Mouse (Mus musculus): Measurements from ENCODE around the gene Rwdd2b. TPM values are rescaled to one million over a fixed set of nuclear protein-coding genes. Genes with fewer than 3 reads are reported as not detected.

Rwdd2b gene
- total and polyA plus RNA-seq, 2 experiments from 2014 or later, result 4.0 to 9.1 TPM

GRCm38 (mm10) chr16:87455180-87455611, 14.8 kb upstream of the Rwdd2b start:
- ATAC-seq (ENCODE audit: insufficient read depth, low read depth) (peak; percentile 66), DNase-seq (ENCODE audit: low spot score) (peak; percentile 42)
- no peaks in the 10 kb centered on the region for H3K27me3 ChIP-seq (ENCODE audit: control insufficient read depth, insufficient read depth, low read length)
- peak overlapping the region; percentile 86 for H3K9ac ChIP-seq (replicated peaks; ENCODE audit: low read depth, low read length)
- WGBS, result under 1% methylated on average over 38 of the region's 38 CpGs
- H3K4me1 ChIP-seq (ENCODE audit: control insufficient read depth, insufficient read depth), result peaks cover 16% of the 10 kb centered on the region
- peak overlapping the region; percentile 87 for H3K27ac ChIP-seq (ENCODE audit: low read depth)
- H3K9me3 ChIP-seq (replicated peaks; ENCODE audit: control insufficient read depth, low read length), result no peaks in the 10 kb centered on the region
- no peak for TF ChIP-seq EP300 (IDR thresholded peaks at IDR 0.05; ENCODE audit: low read depth)
- TF ChIP-seq CTCF (IDR thresholded peaks at IDR 0.05; ENCODE audit: low read depth), result no peak
- H3K36me3 ChIP-seq (replicated peaks; ENCODE audit: control insufficient read depth, insufficient read depth, low read length), result peaks cover 8% of the 10 kb centered on the region; the same call in 1 of the 2 replicates
- H3K4me2 ChIP-seq (ENCODE audit: low read depth, low read length), result peak overlapping the region; percentile 90
- H3K4me3 ChIP-seq (ENCODE audit: low read depth, low read length), result peak overlapping the region; percentile 86

- DNase-seq (ENCODE audit: low spot score) (peak; percentile 92), ATAC-seq (ENCODE audit: insufficient read depth, low read depth) (peak; percentile 97)
- 11% methylated on average over 41 of the region's 45 CpGs for WGBS
- Histone ChIP-seq H3K4me1 (ENCODE audit: control insufficient read depth, insufficient read depth) (peaks cover 16% of the 10 kb centered on the region), H3K27ac (ENCODE audit: low read depth) (peak within 1 kb of the TSS; percentile 87), H3K9me3 (replicated peaks; ENCODE audit: control insufficient read depth, low read length) (no peaks in the 10 kb centered on the region), H3K36me3 (replicated peaks; ENCODE audit: control insufficient read depth, insufficient read depth, low read length) (peaks cover 4% of the 10 kb centered on the region; the same call in 1 of the 2 replicates), H3K27me3 (ENCODE audit: control insufficient read depth, insufficient read depth, low read length) (no peaks in the 10 kb centered on the region), H3K4me2 (ENCODE audit: low read depth, low read length) (peak within 1 kb of the TSS; percentile 90), H3K4me3 (ENCODE audit: low read depth, low read length) (peak within 1 kb of the TSS; percentile 86), H3K9ac (replicated peaks; ENCODE audit: low read depth, low read length) (peak within 1 kb of the TSS; percentile 86)
- TF ChIP-seq CTCF (IDR thresholded peaks at IDR 0.05; ENCODE audit: low read depth) (no peak), EP300 (IDR thresholded peaks at IDR 0.05; ENCODE audit: low read depth) (peak; percentile 85)
These were observed 14.2 kb upstream of the Rwdd2b start, which contains the start of gene Usp16 for GRCm38 (mm10) chr16:87454419-87455179. Usp16 (plus strand) TSS chr16:87454703.

GRCm38 (mm10) chr16:87453226-87453625, 12.9 kb upstream of the Rwdd2b start:
- DNase-seq (ENCODE audit: low spot score) (no peak), ATAC-seq (ENCODE audit: insufficient read depth, low read depth) (no peak)
- Histone ChIP-seq H3K27me3 (ENCODE audit: control insufficient read depth, insufficient read depth, low read length) (no peaks in the 10 kb centered on the region), H3K9ac (replicated peaks; ENCODE audit: low read depth, low read length) (no peak overlapping the region), H3K36me3 (replicated peaks; ENCODE audit: control insufficient read depth, insufficient read depth, low read length) (no peaks in the 10 kb centered on the region), H3K4me3 (ENCODE audit: low read depth, low read length) (no peak overlapping the region), H3K4me1 (ENCODE audit: control insufficient read depth, insufficient read depth) (peaks cover 16% of the 10 kb centered on the region), H3K9me3 (replicated peaks; ENCODE audit: control insufficient read depth, low read length) (no peaks in the 10 kb centered on the region), H3K27ac (ENCODE audit: low read depth) (no peak overlapping the region), H3K4me2 (ENCODE audit: low read depth, low read length) (no peak overlapping the region)
- 84% methylated on average over 2 of the region's 2 CpGs for WGBS
- no peak for TF ChIP-seq EP300 (IDR thresholded peaks at IDR 0.05; ENCODE audit: low read depth)
- TF ChIP-seq CTCF (IDR thresholded peaks at IDR 0.05; ENCODE audit: low read depth), result no peak

- H3K9ac ChIP-seq (replicated peaks; ENCODE audit: low read depth, low read length), result no peak overlapping the region
- H3K36me3 ChIP-seq (replicated peaks; ENCODE audit: control insufficient read depth, insufficient read depth, low read length), result no peaks in the 10 kb centered on the region
- ATAC-seq (ENCODE audit: insufficient read depth, low read depth) (no peak), DNase-seq (ENCODE audit: low spot score) (no peak)
- no peaks in the 10 kb centered on the region for H3K27me3 ChIP-seq (ENCODE audit: control insufficient read depth, insufficient read depth, low read length)
- H3K9me3 ChIP-seq (replicated peaks; ENCODE audit: control insufficient read depth, low read length), result no peaks in the 10 kb centered on the region
- H3K4me3 ChIP-seq (ENCODE audit: low read depth, low read length), result no peak overlapping the region
- H3K4me2 ChIP-seq (ENCODE audit: low read depth, low read length), result no peak overlapping the region
- no peak overlapping the region for H3K27ac ChIP-seq (ENCODE audit: low read depth)
- no peak for TF ChIP-seq EP300 (IDR thresholded peaks at IDR 0.05; ENCODE audit: low read depth)
- no peak for TF ChIP-seq CTCF (IDR thresholded peaks at IDR 0.05; ENCODE audit: low read depth)
- H3K4me1 ChIP-seq (ENCODE audit: control insufficient read depth, insufficient read depth), result peaks cover 11% of the 10 kb centered on the region
- WGBS, result 88% methylated on average over 3 of the region's 3 CpGs
These were observed 5.2 kb upstream of the Rwdd2b start for GRCm38 (mm10) chr16:87445528-87445927.

GRCm38 (mm10) chr16:87445110-87445509, 4.7 kb upstream of the Rwdd2b start:
- ATAC-seq (ENCODE audit: insufficient read depth, low read depth), result no peak
- Histone ChIP-seq H3K9ac (replicated peaks; ENCODE audit: low read depth, low read length) (no peak overlapping the region), H3K27ac (ENCODE audit: low read depth) (no peak overlapping the region), H3K36me3 (replicated peaks; ENCODE audit: control insufficient read depth, insufficient read depth, low read length) (no peaks in the 10 kb centered on the region), H3K4me1 (ENCODE audit: control insufficient read depth, insufficient read depth) (peaks cover 11% of the 10 kb centered on the region), H3K27me3 (ENCODE audit: control insufficient read depth, insufficient read depth, low read length) (no peaks in the 10 kb centered on the region), H3K4me2 (ENCODE audit: low read depth, low read length) (no peak overlapping the region), H3K4me3 (ENCODE audit: low read depth, low read length) (no peak overlapping the region), H3K9me3 (replicated peaks; ENCODE audit: control insufficient read depth, low read length) (no peaks in the 10 kb centered on the region)
- no peak for TF ChIP-seq CTCF (IDR thresholded peaks at IDR 0.05; ENCODE audit: low read depth)
- no peak for TF ChIP-seq EP300 (IDR thresholded peaks at IDR 0.05; ENCODE audit: low read depth)
- DNase-seq (ENCODE audit: low spot score), result no peak

All from heart, postnatal 0 days (tissue).